Mouse (Mus musculus) ES-Bruce4 (cell line): ENCODE measurements around the gene Eif3b.

Experiments used
- CTCF ChIP-seq: IDR thresholded peaks from one replicate; pipeline ENCODE4 v1.8.1; 2011; ENCODE audit warnings: low read depth, low read length
- EP300 ChIP-seq: IDR thresholded peaks from 2 replicates; pipeline ENCODE4 v1.6.1; 2011; ENCODE audit warnings: low read depth, low read length; ENCODE audit not compliant: insufficient read depth
- POLR2A ChIP-seq: IDR thresholded peaks from one replicate; pipeline ENCODE4 v1.8.1; 2011; ENCODE audit warnings: low read length; ENCODE audit not compliant: insufficient read depth

DNA sequence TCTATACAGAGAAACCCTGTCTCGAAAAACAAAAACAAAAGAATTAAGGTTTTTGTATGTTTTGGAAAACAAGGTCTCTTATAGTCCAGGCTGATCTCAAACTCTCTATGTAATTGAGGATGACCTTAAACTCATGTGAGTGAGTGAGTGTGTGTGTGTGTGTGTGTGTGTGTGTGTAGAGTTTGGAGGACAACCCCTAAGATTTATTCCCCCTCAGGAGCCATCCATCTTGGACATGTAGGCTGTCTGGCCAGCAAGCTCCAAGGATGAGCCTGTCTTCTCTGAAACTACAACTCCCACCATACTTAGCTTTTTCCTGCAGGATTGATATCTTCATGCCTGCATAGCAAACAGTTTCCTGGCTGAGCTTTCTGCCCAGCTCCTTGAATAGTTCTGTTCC, 27.7 kb upstream of the Eif3b start:
- TF ChIP-seq CTCF (no peak), POLR2A (no peak), EP300 (no peak)
